Mouse (Mus musculus) lung, postnatal 10 days (tissue): Measurements from ENCODE around the gene Tmc4.
"Not testable (repeated sequence)": the region's sequence is repeated elsewhere in the genome, so short reads cannot be mapped to it uniquely, and the experiment has no call there.

Source experiments
- DNase-seq: peaks from one replicate; pipeline ENCODE4 v3.0.0; 2021

Tmc4 gene

GRCm38 (mm10) chr7:3677342-3677741, at the start of gene Tmc4:
TSS of gene Tmc4 (minus strand) at chr7:3677553.
- peak; percentile 62 for DNase-seq

DNA sequence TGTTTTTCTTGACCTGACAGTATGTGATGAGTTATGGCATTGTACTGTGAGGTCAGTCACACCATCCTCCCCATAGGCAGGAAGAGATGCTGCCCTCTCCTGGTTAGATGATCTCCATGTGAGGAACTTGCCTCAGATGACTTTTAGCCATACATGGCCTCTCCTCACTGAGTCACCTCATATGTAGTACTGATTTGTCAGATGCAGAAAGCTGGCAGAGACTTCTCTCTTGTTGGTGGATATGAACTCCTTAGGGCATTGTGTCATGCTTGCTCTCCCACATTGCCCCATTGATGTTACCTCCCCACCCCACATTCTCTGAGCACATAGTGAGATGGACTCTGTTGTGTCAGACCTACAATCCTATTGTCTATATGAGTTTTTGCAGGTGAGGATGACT, 48.1 kb upstream of the Tmc4 start:
- not testable (repeated sequence) for DNase-seq

DNA sequence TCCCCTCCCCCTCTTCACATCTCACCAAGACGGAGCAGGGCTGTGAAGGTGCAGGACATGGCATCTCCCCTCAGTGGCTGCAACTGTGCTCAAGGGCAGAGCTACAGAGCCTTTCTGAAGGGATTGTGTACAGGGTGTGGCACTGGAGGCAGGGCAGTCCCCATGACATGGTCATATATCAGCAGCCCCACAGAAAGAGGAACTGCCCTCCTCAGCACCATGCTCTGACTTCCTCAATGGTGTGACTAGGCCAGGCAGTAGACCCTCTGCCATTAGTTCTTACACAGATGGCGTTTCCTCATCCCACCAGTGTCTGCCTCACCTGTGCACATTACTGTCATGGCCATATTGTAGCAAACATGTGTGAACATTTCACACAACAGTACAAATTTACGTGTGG, 42.9 kb upstream of the Tmc4 start, which contains the start of gene Pirb:
Gene Pirb (minus strand): TSS at position 124 of the 400 bp plus-strand sequence.
- not testable (repeated sequence) for DNase-seq

GRCm38 (mm10) chr7:3715249-3715648, 37.9 kb upstream of the Tmc4 start:
- DNase-seq, result no peak

DNA sequence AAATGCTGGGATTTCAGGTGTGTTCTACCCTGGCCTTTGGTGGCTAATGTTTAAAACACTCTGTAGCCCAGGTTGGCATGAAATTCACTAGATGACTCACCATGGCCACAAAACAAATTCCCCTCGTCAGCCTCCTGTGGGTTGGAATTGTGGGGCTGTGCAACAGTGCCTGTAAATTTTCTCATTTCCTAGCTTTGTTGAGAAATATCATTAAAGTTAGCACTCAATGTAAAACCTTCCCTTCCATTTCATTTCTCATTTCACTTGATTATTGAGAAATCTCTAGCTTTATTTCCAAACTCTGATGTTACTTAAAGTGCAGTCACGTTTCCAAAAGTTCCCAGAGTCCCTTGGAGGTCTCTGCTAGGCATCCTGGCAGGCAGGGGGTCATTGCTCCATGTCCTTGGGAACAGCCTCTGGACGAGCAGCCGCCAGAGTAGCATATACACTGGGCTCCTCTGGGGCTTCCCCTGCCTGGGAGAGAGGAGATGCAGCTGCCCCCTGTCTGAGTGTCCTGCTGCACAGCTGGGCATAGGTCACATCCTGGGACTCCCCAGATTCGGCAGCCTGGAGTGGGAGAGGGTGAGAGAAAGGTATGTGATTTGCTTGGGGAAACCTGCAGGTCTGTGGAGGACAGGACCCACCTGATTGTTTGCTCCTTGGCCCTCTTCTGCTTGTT, 35.0 kb upstream of the Tmc4 start:
- no peak for DNase-seq

DNA sequence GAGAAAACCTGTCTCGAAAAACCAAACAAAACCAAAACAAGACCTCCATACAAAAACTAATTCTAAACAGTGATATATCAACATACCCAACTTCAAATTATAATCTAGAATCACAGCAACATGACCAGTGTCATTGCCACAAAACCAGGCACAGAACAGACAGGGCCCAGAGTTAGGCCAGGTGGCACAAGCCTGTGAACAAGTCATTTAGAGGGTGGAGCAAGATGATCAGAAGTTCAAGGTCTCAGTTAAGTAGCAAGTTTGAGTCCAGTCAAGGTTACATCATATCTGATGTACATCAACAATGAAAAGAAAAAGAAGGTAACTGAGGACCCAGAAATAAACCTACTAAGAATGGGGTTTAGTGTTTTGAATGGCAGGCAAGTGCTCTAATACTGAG, 31.6 kb upstream of the Tmc4 start:
- DNase-seq, result no peak

DNA sequence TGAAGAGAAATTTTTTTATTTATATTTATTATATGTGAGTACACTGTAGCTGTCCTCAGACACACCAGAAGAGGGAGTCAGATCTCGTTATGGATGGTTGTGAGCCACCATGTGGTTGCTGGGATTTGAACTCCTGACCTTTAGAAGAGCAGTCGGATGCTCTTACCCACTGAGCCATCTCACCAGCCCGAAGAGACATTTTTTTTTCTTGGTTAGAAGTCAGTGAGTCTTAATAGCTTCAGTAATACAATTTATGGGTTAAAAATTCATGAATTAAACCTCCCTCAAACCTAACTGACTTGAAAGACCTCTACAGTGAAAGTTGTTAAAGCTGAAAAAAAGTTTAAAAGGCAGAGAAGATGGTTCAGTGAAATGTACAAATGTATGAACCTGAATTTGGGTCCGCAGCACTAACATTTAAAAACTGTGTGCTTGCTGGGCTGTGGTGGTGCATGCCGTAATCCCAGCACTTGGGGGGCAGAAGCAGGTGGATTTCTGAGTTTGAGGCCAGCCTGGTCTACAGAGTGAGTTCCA, 31.2 kb upstream of the Tmc4 start:
- DNase-seq, result not testable (repeated sequence)

GRCm38 (mm10) chr7:3707568-3708413, 30.4 kb upstream of the Tmc4 start:
- no peak for DNase-seq

DNA sequence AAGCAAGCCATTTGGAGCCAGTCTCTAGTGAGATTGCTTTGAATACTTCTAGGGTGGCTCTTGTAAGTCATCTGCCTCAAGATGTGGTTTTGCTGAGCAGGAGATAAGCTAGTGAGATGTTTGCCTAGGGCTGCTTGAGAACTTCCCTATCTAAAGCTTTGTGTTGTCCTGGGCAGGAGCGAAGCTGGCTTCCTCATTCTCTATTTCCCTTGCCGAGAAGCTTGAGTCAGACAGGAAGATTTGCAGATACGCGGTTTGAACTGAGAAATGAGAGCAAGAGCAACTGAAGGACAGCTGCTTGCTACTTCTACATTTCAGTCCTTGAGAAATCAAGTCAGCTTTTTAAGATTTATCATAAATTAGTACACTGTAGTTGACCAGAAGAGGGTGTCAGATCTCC, 29.7 kb upstream of the Tmc4 start:
- DNase-seq, result no peak

DNA sequence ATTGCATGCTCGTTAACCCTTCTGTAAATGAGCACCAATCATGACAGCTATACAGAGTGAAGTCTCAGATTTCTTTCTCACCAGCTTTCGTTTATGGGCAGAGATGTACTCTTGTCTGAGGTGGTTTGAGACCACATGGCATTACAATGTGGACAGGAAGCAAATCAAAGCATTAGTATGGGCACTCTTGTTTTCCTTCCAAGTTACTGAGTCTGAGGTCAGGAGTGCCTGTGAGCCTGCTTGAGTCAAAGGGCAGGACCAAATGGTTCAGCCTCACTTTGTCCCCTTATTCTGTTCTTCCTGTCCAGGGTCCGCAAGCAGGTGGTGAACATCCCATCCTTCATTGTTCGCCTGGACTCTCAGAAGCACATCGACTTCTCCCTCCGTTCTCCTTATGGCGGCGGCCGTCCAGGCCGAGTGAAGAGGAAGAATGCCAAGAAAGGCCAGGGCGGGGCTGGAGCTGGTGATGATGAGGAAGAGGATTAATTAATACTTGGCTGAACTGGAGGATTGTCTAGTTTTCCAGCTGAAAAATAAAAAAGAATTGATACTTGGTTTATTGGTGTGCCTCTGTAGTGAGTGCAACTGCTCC, 29.1 kb upstream of the Tmc4 start:
- peak; percentile 11 for DNase-seq

- DNase-seq, result no peak
Observed at GRCm38 (mm10) chr7:3705911-3706310, 28.6 kb upstream of the Tmc4 start.

DNA sequence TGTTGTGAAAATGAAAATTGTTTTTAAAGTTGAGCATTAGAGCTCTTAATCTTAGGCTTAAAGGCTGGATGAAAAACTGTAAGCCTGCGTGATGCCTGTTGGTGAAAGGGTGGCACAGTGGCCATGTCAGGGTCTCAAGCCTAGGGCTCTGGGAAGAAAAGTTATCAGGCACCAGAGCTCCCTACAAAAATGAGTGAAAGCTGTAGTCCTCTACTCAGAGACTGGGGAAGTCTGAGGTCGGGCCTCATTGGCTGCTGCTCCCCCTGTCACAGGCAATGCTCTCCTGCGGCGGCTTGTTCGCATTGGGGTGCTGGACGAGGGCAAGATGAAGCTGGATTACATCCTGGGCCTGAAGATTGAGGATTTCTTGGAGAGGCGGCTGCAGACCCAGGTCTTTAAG, 28.1 kb upstream of the Tmc4 start:
- not testable (repeated sequence) for DNase-seq

DNA sequence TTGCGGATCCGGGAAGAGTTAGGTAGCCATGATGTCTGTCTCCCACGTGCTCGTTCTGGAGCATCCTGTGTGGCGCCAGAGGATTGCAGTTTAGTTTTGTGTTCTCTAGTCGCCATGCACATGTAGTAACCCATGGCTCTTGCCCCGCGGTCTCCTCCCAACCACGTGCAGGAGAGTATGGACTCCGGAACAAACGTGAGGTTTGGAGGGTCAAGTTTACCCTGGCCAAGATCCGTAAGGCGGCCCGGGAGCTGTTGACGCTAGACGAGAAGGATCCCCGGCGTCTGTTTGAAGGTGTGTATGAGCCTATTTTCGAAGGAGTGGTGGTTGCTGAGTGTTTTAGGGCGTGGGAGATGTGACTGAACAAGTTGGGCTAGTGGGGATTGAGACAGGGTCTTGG, 27.1 kb upstream of the Tmc4 start:
- DNase-seq, result no peak

DNA sequence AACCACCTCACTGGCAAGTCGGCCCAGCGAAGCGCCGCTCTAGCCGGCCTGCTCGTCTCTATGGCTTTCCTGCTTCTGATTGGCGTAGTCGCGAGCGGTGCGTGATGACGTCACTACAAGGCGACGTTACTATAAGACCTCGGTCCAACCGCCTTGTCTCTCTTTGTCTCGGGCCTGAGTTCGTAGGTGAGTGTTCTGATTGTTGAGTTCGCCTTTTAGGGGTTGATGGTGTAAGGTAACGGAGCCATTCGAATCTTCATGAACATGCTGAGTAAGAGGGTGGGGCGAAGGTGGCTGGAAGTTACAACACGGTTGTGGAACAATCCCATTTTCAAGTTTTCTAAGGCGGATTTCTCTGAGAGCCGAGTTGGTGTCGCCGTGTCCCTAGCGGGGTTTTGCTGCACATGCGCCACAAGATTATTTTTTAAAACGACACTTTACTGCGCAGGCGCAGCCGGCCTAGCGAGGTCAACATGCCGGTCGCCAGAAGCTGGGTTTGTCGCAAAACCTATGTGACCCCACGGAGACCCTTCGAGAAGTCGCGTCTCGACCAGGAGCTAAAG, 26.6 kb upstream of the Tmc4 start, which contains the start of gene Rps9:
Gene Rps9 (plus strand): TSS at position 115 of the 563 bp plus-strand sequence.
- peak; percentile 98 for DNase-seq

GRCm38 (mm10) chr7:3703148-3703878, 26.0 kb upstream of the Tmc4 start:
- no peak for DNase-seq

- DNase-seq, result no peak
Observed at GRCm38 (mm10) chr7:3698471-3698870, 21.1 kb upstream of the Tmc4 start.

GRCm38 (mm10) chr7:3694949-3695305, 17.6 kb upstream of the Tmc4 start:
- peak; percentile 24 for DNase-seq

- peak; percentile 90 for DNase-seq
Observed at GRCm38 (mm10) chr7:3694076-3694948, 17.0 kb upstream of the Tmc4 start.

GRCm38 (mm10) chr7:3693809-3694075, 16.4 kb upstream of the Tmc4 start:
- no peak for DNase-seq

- DNase-seq, result peak; percentile 99
Observed at GRCm38 (mm10) chr7:3692987-3693808, 15.8 kb upstream of the Tmc4 start, which contains the start of gene Mboat7. TSS of gene Mboat7 (minus strand) at chr7:3693523.
